Mouse (Mus musculus) heart, embryonic 12.5 days (tissue): Measurements from ENCODE around the gene Sgcg. TPM values are rescaled to one million over a fixed set of nuclear protein-coding genes. Genes with fewer than 3 reads are reported as not detected.

Experiments used
- ATAC-seq: fragments of 200-750 bp; cut with Nextera tagmentation; 2 replicates; pipeline ENCODE4 v1.8.0; 2017; ENCODE audit warnings: moderate TSS enrichment, moderate library complexity; ENCODE audit not compliant: insufficient number of reproducible peaks, low FRiP score
- H3K27ac ChIP-seq: fragments of 300-500 bp; sonication (generic); 2 replicates; pipeline ENCODE4 v1.5.1; 2016; ENCODE audit warnings: mild to moderate bottlenecking, moderate library complexity; ENCODE audit not compliant: poor library complexity, severe bottlenecking
- H3K27me3 ChIP-seq: fragments of 300-500 bp; sonication (generic); replicated peaks from 2 replicates; pipeline ENCODE4 v1.6.1; 2016; ENCODE audit warnings: mild to moderate bottlenecking, moderate library complexity
- H3K36me3 ChIP-seq: fragments of 300-500 bp; sonication (generic); 2 replicates; pipeline ENCODE4 v1.6.1; 2016; ENCODE audit warnings: mild to moderate bottlenecking, moderate library complexity
- H3K4me1 ChIP-seq: fragments of 300-500 bp; sonication (generic); replicated peaks from 2 replicates; pipeline ENCODE4 v1.6.1; 2016; ENCODE audit warnings: mild to moderate bottlenecking
- H3K4me2 ChIP-seq: fragments of 300-500 bp; sonication (generic); 2 replicates; pipeline ENCODE4 v1.6.1; 2016; ENCODE audit warnings: mild to moderate bottlenecking, moderate library complexity
- H3K4me3 ChIP-seq: fragments of 300-500 bp; sonication (generic); 2 replicates; pipeline ENCODE4 v1.5.1; 2016; ENCODE audit warnings: mild to moderate bottlenecking
- H3K9ac ChIP-seq: fragments of 300-500 bp; sonication (generic); 2 replicates; pipeline ENCODE4 v1.6.1; 2016; ENCODE audit warnings: mild to moderate bottlenecking, moderate library complexity
- H3K9me3 ChIP-seq: fragments of 300-500 bp; sonication (generic); replicated peaks from 2 replicates; pipeline ENCODE4 v1.6.1; 2016; ENCODE audit warnings: mild to moderate bottlenecking, moderate library complexity
- WGBS: fragments of 180-500 bp; shearing (Covaris S2); methylation state at CpG from one replicate; pipeline ENCODE4 v1.1.7; 2016; 5-methylcytosine and 5-hydroxymethylcytosine counted together
- polyA plus RNA-seq: library from polyadenylated mRNA; unstranded; fragments of >200 nt; fragmentation: Nextera tagmentation; extraction: Ambion mirVana; gene quantifications from 2 replicates; pipeline ENCODE4 v1.2.1, GENCODE M21; 2016

Gene Sgcg
- polyA plus RNA-seq, 1 experiment from 2014 or later: 6.7 TPM

- no peaks in the 10 kb centered on the region for H3K36me3 ChIP-seq
- H3K27me3 ChIP-seq: peaks cover 43% of the 10 kb centered on the region
- 34% methylated on average over 1 of the region's 1 CpGs for WGBS
- H3K4me3 ChIP-seq: no peak overlapping the region
- H3K9ac ChIP-seq: no peak overlapping the region
- no peak for ATAC-seq
- H3K4me2 ChIP-seq: no peak overlapping the region
- H3K4me1 ChIP-seq: peaks cover 5% of the 10 kb centered on the region; the same call in 1 of the 2 replicates
- no peaks in the 10 kb centered on the region for H3K9me3 ChIP-seq
- no peak overlapping the region for H3K27ac ChIP-seq
Measured at GRCm38 (mm10) chr14:61277285-61277684, 19.0 kb upstream of the Sgcg start.

GRCm38 (mm10) chr14:61274414-61275198 lies 16.3 kb upstream of the Sgcg start:
- no peaks in the 10 kb centered on the region for H3K9me3 ChIP-seq
- peak overlapping the region; percentile 65 for H3K4me2 ChIP-seq
- peaks cover 5% of the 10 kb centered on the region; the same call in 1 of the 2 replicates for H3K4me1 ChIP-seq
- peak overlapping the region; percentile 29; the same call in 1 of the 2 replicates for H3K9ac ChIP-seq
- H3K36me3 ChIP-seq: no peaks in the 10 kb centered on the region
- no peak overlapping the region for H3K27ac ChIP-seq
- 7% methylated on average over 38 of the region's 38 CpGs for WGBS
- 0 out of 2 replicates have a peak, but pooled peaks have one; percentile 15 for ATAC-seq
- peak overlapping the region; percentile 33 for H3K4me3 ChIP-seq
- H3K27me3 ChIP-seq: peaks cover 49% of the 10 kb centered on the region

- no peak overlapping the region for H3K27ac ChIP-seq
- WGBS: 53% methylated on average over 5 of the region's 5 CpGs
Measured at GRCm38 (mm10) chr14:61267908-61268475, 9.7 kb upstream of the Sgcg start.

GRCm38 (mm10) chr14:61259084-61259483 lies 794 bp upstream of the Sgcg start:
- H3K4me1 ChIP-seq: peaks cover 5% of the 10 kb centered on the region
- H3K4me2 ChIP-seq: no peak overlapping the region
- no peak for ATAC-seq

More at GRCm38 (mm10) chr14:61267908-61268475, 9.7 kb upstream of the Sgcg start:
- no peaks in the 10 kb centered on the region; the same call in 1 of the 2 replicates for H3K9me3 ChIP-seq
- H3K4me1 ChIP-seq: peaks cover 8% of the 10 kb centered on the region
- no peak overlapping the region for H3K9ac ChIP-seq
- no peak overlapping the region for H3K4me2 ChIP-seq
- no peaks in the 10 kb centered on the region for H3K36me3 ChIP-seq
- H3K27me3 ChIP-seq: peaks cover 12% of the 10 kb centered on the region
- no peak for ATAC-seq
- H3K4me3 ChIP-seq: no peak overlapping the region

GRCm38 (mm10) chr14:61252596-61253388 lies 5.5 kb downstream of the Sgcg start:
- Histone ChIP-seq H3K36me3 (no peaks in the 10 kb centered on the region), H3K9ac (no peak overlapping the region), H3K27me3 (no peaks in the 10 kb centered on the region), H3K27ac (no peak overlapping the region), H3K4me3 (no peak overlapping the region), H3K4me1 (peaks cover 5% of the 10 kb centered on the region; the same call in 1 of the 2 replicates), H3K4me2 (no peak overlapping the region), H3K9me3 (peaks cover 14% of the 10 kb centered on the region)
- WGBS: 66% methylated on average over 15 of the region's 15 CpGs
- no peak for ATAC-seq

More at GRCm38 (mm10) chr14:61259084-61259483, 794 bp upstream of the Sgcg start:
- no peak overlapping the region for H3K27ac ChIP-seq
- no peaks in the 10 kb centered on the region for H3K36me3 ChIP-seq
- no peaks in the 10 kb centered on the region for H3K27me3 ChIP-seq
- no peak overlapping the region for H3K9ac ChIP-seq
- H3K4me3 ChIP-seq: no peak overlapping the region
- 0 out of 2 replicates have a peak, but pooled peaks cover 3% of the 10 kb centered on the region for H3K9me3 ChIP-seq
- WGBS: 60% methylated on average over 3 of the region's 3 CpGs

GRCm38 (mm10) chr14:61246444-61246843 lies 11.8 kb downstream of the Sgcg start:
- no peak overlapping the region for H3K4me2 ChIP-seq
- peaks cover 16% of the 10 kb centered on the region for H3K9me3 ChIP-seq
- no peaks in the 10 kb centered on the region for H3K36me3 ChIP-seq
- WGBS: 62% methylated on average over 3 of the region's 3 CpGs
- no peaks in the 10 kb centered on the region for H3K27me3 ChIP-seq
- no peak for ATAC-seq
- H3K4me1 ChIP-seq: no peaks in the 10 kb centered on the region
- H3K4me3 ChIP-seq: no peak overlapping the region
- no peak overlapping the region for H3K9ac ChIP-seq
- H3K27ac ChIP-seq: no peak overlapping the region

- H3K4me2 ChIP-seq: no peak overlapping the region
- H3K9ac ChIP-seq: no peak overlapping the region
- no peaks in the 10 kb centered on the region for H3K4me1 ChIP-seq
- WGBS: 37% methylated on average over 6 of the region's 6 CpGs
- H3K4me3 ChIP-seq: no peak overlapping the region
- H3K27me3 ChIP-seq: no peaks in the 10 kb centered on the region
- no peak overlapping the region for H3K27ac ChIP-seq
- 0 out of 2 replicates have a peak, but pooled peaks cover 2% of the 10 kb centered on the region for H3K9me3 ChIP-seq
- no peak for ATAC-seq
- no peaks in the 10 kb centered on the region for H3K36me3 ChIP-seq
Measured at GRCm38 (mm10) chr14:61242611-61243010, 15.7 kb downstream of the Sgcg start.

- no peak overlapping the region for H3K4me3 ChIP-seq
- H3K9me3 ChIP-seq: no peaks in the 10 kb centered on the region
- H3K9ac ChIP-seq: no peak overlapping the region
- H3K27me3 ChIP-seq: no peaks in the 10 kb centered on the region
- H3K27ac ChIP-seq: no peak overlapping the region
- no peak overlapping the region for H3K4me2 ChIP-seq
- 57% methylated on average over 9 of the region's 9 CpGs for WGBS
- H3K4me1 ChIP-seq: peaks cover 11% of the 10 kb centered on the region
- H3K36me3 ChIP-seq: no peaks in the 10 kb centered on the region
- ATAC-seq: no peak
Measured at GRCm38 (mm10) chr14:61238751-61239150, 19.5 kb downstream of the Sgcg start.

- no peaks in the 10 kb centered on the region for H3K27me3 ChIP-seq
- no peaks in the 10 kb centered on the region for H3K36me3 ChIP-seq
- no peak for ATAC-seq
- no peaks in the 10 kb centered on the region; the same call in 1 of the 2 replicates for H3K9me3 ChIP-seq
- H3K9ac ChIP-seq: no peak overlapping the region
- no peak overlapping the region for H3K4me2 ChIP-seq
- peaks cover 11% of the 10 kb centered on the region for H3K4me1 ChIP-seq
- H3K27ac ChIP-seq: no peak overlapping the region
- H3K4me3 ChIP-seq: no peak overlapping the region
- 47% methylated on average over 4 of the region's 4 CpGs for WGBS
Measured at GRCm38 (mm10) chr14:61237101-61237654, 21.1 kb downstream of the Sgcg start.

- WGBS: 28% methylated on average over 5 of the region's 5 CpGs
- Histone ChIP-seq H3K4me3 (no peak overlapping the region), H3K9me3 (no peaks in the 10 kb centered on the region; the same call in 1 of the 2 replicates), H3K27ac (peak overlapping the region; percentile 71), H3K4me1 (peaks cover 11% of the 10 kb centered on the region), H3K27me3 (no peaks in the 10 kb centered on the region), H3K9ac (no peak overlapping the region), H3K36me3 (no peaks in the 10 kb centered on the region), H3K4me2 (no peak overlapping the region)
- no peak for ATAC-seq
Measured at GRCm38 (mm10) chr14:61235846-61236474, 22.3 kb downstream of the Sgcg start.
